Mouse (Mus musculus) midbrain, embryonic 12.5 days (tissue): Measurements from ENCODE around the gene Prox1. TPM values are rescaled to one million over a fixed set of nuclear protein-coding genes. Genes with fewer than 3 reads are reported as not detected.

ENCODE experiments used
- ATAC-seq: fragments of 200-750 bp; cut with Nextera tagmentation; 2 replicates; pipeline ENCODE4 v1.8.0; 2017; ENCODE audit warnings: low read depth, moderate TSS enrichment, moderate library complexity; ENCODE audit not compliant: low FRiP score
- H3K27ac ChIP-seq: fragments of 300-500 bp; sonication (generic); replicated peaks from 2 replicates; pipeline ENCODE4 v1.5.1; 2016; ENCODE audit warnings: mild to moderate bottlenecking
- H3K27me3 ChIP-seq: fragments of 300-500 bp; sonication (generic); 2 replicates; pipeline ENCODE4 v1.6.1; 2016; ENCODE audit warnings: mild to moderate bottlenecking
- H3K36me3 ChIP-seq: fragments of 300-500 bp; sonication (generic); 2 replicates; pipeline ENCODE4 v1.6.1; 2016
- H3K4me1 ChIP-seq: fragments of 300-500 bp; sonication (generic); 2 replicates; pipeline ENCODE4 v1.6.1; 2016
- H3K4me2 ChIP-seq: fragments of 300-500 bp; sonication (generic); replicated peaks from 2 replicates; pipeline ENCODE4 v1.6.1; 2016; ENCODE audit warnings: mild to moderate bottlenecking, moderate library complexity
- H3K4me3 ChIP-seq: fragments of 300-500 bp; sonication (generic); 2 replicates; pipeline ENCODE4 v1.5.1; 2016; ENCODE audit warnings: mild to moderate bottlenecking
- H3K9ac ChIP-seq: fragments of 300-500 bp; sonication (generic); replicated peaks from 2 replicates; pipeline ENCODE4 v1.6.1; 2016; ENCODE audit warnings: mild to moderate bottlenecking, moderate library complexity
- H3K9me3 ChIP-seq: fragments of 300-500 bp; sonication (generic); 2 replicates; pipeline ENCODE4 v1.6.1; 2016; ENCODE audit warnings: mild to moderate bottlenecking
- WGBS: fragments of 180-500 bp; shearing (Covaris S2); methylation state at CpG from one replicate; pipeline ENCODE4 v1.1.7; 2016; 5-methylcytosine and 5-hydroxymethylcytosine counted together
- polyA plus RNA-seq: library from polyadenylated mRNA; unstranded; fragments of >200 nt; fragmentation: Nextera tagmentation; extraction: Ambion mirVana; gene quantifications from 2 replicates; pipeline ENCODE4 v1.2.1, GENCODE M21; 2016

The Prox1 gene
- polyA plus RNA-seq, 1 experiment from 2014 or later = 10.5 TPM

DNA sequence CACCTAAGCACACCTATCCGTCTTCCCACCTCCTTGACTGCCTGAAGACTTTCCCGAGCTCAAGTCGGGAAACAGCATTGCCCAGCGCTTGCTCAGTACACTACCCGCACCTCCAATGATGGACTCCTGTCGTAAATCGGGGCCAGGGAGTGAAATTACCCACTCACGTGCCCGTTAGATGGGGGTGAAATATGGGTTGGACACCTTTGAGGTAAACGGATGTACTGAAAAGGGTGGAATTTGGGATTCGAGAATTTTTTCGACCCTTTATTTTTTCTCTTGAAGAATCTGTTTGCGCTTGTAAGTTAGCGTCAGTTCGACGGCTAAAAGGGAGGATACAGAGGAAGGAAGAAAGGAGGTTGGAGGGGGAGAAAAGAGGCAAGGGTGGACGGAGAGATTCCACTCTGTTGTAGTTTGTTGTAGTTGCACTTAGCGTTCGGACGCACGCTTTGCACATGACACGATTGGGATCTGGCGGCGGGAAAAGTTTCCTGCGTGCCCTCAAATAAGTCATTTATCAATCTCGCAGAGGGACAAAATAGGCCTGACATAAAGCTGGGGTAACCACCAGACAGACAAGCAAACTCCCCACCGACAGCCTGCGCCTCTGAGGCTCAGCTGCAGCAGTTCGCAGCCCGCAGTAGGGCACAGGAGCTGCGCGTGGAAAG is 1.9 kb upstream of the Prox1 start:
- Histone ChIP-seq H3K4me2 (peak overlapping the region; percentile 86), H3K9ac (no peak overlapping the region), H3K27ac (no peak overlapping the region), H3K36me3 (no peaks in the 10 kb centered on the region), H3K9me3 (no peaks in the 10 kb centered on the region), H3K4me1 (peaks cover 63% of the 10 kb centered on the region), H3K27me3 (peaks cover 59% of the 10 kb centered on the region), H3K4me3 (peak overlapping the region; percentile 71)
- no peak for ATAC-seq
- WGBS = under 1% methylated on average over 32 of the region's 32 CpGs

DNA sequence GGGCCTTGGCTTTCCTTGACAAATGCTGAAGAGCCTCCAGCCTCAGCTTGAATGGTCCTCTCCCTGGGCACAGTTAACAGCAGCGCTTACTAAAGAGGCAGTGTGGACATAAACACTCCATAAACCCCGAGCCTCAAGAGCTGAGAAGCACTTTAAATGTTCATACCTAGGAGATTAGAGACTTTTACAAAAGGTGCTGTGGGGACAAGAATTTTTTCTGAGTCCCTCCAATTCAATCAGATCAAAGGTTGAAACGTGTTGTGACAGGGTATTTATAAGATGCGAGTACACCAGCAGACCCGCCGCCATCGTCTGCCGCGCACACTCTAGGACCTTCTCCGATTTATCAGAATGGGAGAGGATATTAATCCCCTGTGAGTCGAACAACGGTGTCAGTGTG is 1.2 kb upstream of the Prox1 start:
- Histone ChIP-seq H3K27me3 (peaks cover 53% of the 10 kb centered on the region), H3K4me3 (peak overlapping the region; percentile 71)
- under 1% methylated on average over 12 of the region's 12 CpGs for WGBS

DNA sequence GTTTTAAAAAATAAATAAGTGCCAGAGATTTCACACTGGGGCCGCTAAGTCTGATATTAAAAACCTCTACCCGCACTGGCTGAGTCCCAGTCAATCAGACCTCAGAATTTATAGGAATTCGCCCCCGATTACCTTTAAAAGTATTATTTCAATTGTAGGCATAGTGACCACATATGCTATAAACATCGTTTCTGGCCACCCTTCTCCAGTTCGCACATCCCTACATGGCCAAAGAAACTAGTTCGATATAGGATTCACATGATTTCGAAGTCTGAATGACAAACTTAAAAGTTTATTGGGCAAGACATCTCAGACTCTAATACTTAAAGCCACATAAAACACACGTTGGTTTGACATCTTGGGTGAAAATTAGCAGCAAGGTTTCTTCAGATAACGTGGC is 827 bp upstream of the Prox1 start:
- H3K4me2 ChIP-seq = peak overlapping the region; percentile 86
- H3K4me3 ChIP-seq = peak overlapping the region; percentile 71
- no peaks in the 10 kb centered on the region for H3K9me3 ChIP-seq
- H3K4me1 ChIP-seq = peaks cover 64% of the 10 kb centered on the region
- 3% methylated on average over 10 of the region's 10 CpGs for WGBS
- H3K9ac ChIP-seq = no peak overlapping the region
- H3K36me3 ChIP-seq = no peaks in the 10 kb centered on the region
- H3K27ac ChIP-seq = no peak overlapping the region
- no peak for ATAC-seq
- peaks cover 51% of the 10 kb centered on the region for H3K27me3 ChIP-seq

More for the DNA sequence above, 1.2 kb upstream of the Prox1 start:
- no peak overlapping the region for H3K9ac ChIP-seq
- no peaks in the 10 kb centered on the region for H3K36me3 ChIP-seq
- H3K4me2 ChIP-seq = peak overlapping the region; percentile 86
- ATAC-seq = no peak
- no peaks in the 10 kb centered on the region for H3K9me3 ChIP-seq
- peaks cover 64% of the 10 kb centered on the region for H3K4me1 ChIP-seq
- no peak overlapping the region for H3K27ac ChIP-seq

DNA sequence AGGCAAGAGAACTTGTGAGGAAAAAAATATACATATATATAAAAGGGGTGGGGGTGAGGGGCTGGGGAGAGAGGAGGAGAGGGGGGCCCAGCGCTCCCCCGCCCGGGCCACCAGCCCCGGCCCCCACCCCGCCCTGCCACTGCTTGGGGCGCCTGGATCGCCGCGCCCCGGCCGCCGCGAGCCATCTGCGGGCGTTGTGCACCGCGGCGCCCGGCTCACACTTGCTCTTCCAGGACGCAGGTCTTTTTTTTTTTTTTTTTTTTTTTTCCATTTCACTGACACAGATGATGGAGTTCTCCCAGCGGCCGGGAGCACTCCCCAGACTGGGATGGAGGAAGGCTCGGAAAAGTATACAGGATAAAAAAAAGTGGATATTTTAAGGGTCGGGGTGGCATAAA is 304 bp upstream of the Prox1 start:
- peaks cover 64% of the 10 kb centered on the region for H3K4me1 ChIP-seq

DNA sequence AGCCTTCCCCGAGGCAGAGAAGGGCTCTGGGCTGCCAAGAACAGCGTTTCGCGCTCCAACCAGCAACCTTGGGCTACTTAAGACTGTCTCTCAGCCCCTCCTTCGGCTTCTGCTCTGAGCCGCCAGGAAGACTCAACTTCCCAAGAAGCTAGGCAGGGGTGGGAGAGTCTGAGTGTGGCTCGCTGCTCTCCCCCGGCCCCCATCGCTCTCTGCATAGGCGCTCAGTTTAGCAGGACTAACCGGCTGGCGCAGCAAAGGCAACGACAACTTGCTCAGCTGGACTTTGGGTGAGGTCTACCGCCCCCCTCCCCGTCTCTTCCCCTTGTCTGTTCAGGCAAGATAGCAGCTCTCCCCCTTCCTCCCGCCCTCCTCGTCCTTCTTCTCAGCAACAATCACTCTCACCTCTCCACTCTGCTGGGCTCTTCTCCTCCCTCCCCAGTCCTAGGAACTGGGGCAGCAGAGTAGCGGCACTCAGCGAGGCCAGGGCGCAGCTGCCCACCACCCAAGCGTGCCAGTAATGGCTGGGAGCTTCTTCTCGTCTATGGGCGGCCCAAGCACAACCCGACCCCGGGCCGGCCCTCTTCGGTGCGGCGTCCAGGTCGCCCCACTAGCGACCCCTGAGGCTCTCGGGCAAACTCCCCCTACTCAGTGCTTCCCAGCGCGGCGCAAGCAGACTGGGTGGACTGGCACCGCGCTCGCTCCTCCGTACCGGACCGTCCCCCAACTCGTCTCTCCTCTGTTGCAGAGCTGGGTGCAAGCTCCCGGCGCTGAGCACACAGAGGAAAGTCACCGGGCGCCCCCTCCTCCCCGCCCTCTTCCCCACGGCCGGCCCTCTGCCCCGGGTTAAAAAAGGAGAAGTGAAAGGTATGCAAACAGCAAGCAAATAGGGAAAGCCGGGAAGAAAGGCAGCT is 1.5 kb downstream of the Prox1 start:
- Histone ChIP-seq H3K9ac (peak overlapping the region; percentile 83), H3K9me3 (no peaks in the 10 kb centered on the region), H3K36me3 (no peaks in the 10 kb centered on the region), H3K27ac (peak overlapping the region; percentile 93), H3K4me2 (peak overlapping the region; percentile 86), H3K4me3 (peak overlapping the region; percentile 71), H3K4me1 (peaks cover 50% of the 10 kb centered on the region), H3K27me3 (peaks cover 28% of the 10 kb centered on the region)
- peak; percentile 23 for ATAC-seq
- WGBS = under 1% methylated on average over 50 of the region's 51 CpGs

More for the DNA sequence above, 304 bp upstream of the Prox1 start:
- Histone ChIP-seq H3K4me2 (peak overlapping the region; percentile 86), H3K27me3 (peaks cover 46% of the 10 kb centered on the region), H3K9me3 (no peaks in the 10 kb centered on the region), H3K4me3 (peak overlapping the region; percentile 71), H3K36me3 (no peaks in the 10 kb centered on the region), H3K9ac (peak overlapping the region; percentile 83), H3K27ac (peak overlapping the region; percentile 93)
- 1% methylated on average over 21 of the region's 24 CpGs for WGBS
- peak; percentile 60 for ATAC-seq

DNA sequence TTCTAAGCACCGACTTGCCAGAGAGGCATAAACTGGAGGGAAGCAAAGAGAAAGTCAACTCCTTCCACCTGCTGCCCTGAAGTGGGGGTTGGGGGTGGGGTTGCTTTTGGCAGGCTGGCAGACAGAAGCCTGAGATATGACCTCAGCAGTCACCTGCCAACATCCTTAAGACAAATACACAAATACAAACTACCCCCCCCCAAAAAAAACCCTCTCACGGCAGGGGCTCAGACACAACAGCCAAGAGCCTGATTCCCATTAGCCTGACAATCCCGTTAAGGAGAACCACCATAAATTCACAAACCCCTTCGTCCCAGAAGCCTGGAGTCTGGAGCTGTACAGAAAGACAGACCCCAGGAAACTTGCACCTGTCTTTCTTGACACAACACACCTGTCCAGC is 2.4 kb downstream of the Prox1 start:
- H3K4me1 ChIP-seq = peaks cover 43% of the 10 kb centered on the region
- 3% methylated on average over 4 of the region's 4 CpGs for WGBS
- peak overlapping the region; percentile 83; the same call in 1 of the 2 replicates for H3K9ac ChIP-seq
- ATAC-seq = no peak
- H3K9me3 ChIP-seq = no peaks in the 10 kb centered on the region
- H3K27me3 ChIP-seq = peaks cover 20% of the 10 kb centered on the region
- no peak overlapping the region for H3K27ac ChIP-seq
- peak overlapping the region; percentile 86 for H3K4me2 ChIP-seq
- H3K36me3 ChIP-seq = no peaks in the 10 kb centered on the region
- peak overlapping the region; percentile 71 for H3K4me3 ChIP-seq

DNA sequence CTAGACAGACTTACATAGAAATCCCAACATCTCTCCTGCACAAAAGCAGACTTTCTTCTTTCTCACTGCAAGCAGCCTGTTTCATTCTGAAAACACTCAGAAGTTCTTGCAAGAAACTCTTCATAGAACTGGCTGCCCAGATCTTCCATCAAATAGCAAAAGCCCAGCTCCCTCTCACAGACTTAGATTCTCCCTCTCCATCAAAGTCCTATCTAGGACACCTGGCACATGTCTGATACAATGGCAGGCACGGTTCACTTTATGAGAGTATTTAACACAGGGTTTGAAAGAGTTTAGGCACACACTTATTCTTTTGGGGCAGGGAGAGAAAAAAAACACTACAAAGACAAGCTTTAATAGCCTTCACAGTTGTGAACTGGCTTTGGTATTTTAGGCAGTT is 2.9 kb downstream of the Prox1 start:
- ATAC-seq = no peak
- H3K27ac ChIP-seq = no peak overlapping the region

DNA sequence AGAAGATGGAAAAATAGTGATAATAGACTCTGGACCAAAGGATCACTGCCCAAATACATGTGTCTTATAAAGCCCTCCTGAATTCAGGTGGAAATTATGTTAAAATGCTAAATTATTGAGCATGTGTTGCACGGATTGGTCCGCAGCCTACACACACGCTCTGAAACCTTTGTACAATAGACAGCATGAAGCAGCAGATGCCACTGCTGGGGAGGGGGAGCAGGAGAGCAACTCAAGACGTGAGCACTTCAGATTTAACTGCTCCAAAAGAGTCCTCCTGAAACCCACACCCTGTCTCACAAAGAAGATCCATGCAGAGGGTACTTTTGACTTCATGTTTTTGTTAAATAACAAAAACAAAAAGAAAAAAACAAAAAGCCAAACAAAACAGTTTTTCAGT is 5.0 kb downstream of the Prox1 start:
- H3K36me3 ChIP-seq = peaks cover 10% of the 10 kb centered on the region
- H3K27ac ChIP-seq = no peak overlapping the region
- 13% methylated on average over 4 of the region's 4 CpGs for WGBS
- 0 out of 2 replicates have a peak overlapping the region, but pooled peaks have one; percentile 7 for H3K4me2 ChIP-seq
- no peak overlapping the region for H3K9ac ChIP-seq
- H3K27me3 ChIP-seq = peaks cover 13% of the 10 kb centered on the region
- H3K4me1 ChIP-seq = peaks cover 25% of the 10 kb centered on the region
- no peak overlapping the region for H3K4me3 ChIP-seq
- no peak for ATAC-seq
- no peaks in the 10 kb centered on the region for H3K9me3 ChIP-seq

More for the DNA sequence above, 2.9 kb downstream of the Prox1 start:
- H3K36me3 ChIP-seq = no peaks in the 10 kb centered on the region
- H3K9ac ChIP-seq = no peak overlapping the region
- H3K4me3 ChIP-seq = peak overlapping the region; percentile 71
- no peaks in the 10 kb centered on the region for H3K9me3 ChIP-seq
- H3K27me3 ChIP-seq = peaks cover 15% of the 10 kb centered on the region
- peaks cover 37% of the 10 kb centered on the region for H3K4me1 ChIP-seq
- peak overlapping the region; percentile 86 for H3K4me2 ChIP-seq
- WGBS = 10% methylated on average over 1 of the region's 1 CpGs

DNA sequence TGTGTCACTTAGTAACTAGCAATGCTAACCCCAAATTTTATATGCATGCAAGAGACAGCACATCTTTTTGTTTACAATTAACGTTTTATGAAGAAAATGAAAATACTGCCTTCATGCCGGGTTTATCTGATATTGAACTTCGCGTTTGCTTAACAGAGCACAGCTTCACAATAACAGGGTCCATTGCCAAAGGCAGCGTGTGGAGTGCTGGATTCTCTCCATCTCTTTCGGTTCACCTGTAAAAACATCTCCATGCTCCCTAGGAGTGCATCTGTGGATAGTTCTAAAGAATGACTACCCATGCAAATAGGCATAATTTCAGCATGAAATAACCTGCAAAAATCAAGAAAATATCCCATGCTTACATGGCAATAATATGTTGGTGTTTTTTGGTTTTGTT is 7.0 kb downstream of the Prox1 start:
- 84% methylated on average over 6 of the region's 6 CpGs for WGBS
- Histone ChIP-seq H3K4me3 (no peak overlapping the region), H3K36me3 (peaks cover 15% of the 10 kb centered on the region), H3K9me3 (no peaks in the 10 kb centered on the region), H3K9ac (no peak overlapping the region), H3K4me2 (no peak overlapping the region), H3K27ac (no peak overlapping the region), H3K27me3 (peaks cover 14% of the 10 kb centered on the region), H3K4me1 (peaks cover 28% of the 10 kb centered on the region)
- ATAC-seq = no peak

DNA sequence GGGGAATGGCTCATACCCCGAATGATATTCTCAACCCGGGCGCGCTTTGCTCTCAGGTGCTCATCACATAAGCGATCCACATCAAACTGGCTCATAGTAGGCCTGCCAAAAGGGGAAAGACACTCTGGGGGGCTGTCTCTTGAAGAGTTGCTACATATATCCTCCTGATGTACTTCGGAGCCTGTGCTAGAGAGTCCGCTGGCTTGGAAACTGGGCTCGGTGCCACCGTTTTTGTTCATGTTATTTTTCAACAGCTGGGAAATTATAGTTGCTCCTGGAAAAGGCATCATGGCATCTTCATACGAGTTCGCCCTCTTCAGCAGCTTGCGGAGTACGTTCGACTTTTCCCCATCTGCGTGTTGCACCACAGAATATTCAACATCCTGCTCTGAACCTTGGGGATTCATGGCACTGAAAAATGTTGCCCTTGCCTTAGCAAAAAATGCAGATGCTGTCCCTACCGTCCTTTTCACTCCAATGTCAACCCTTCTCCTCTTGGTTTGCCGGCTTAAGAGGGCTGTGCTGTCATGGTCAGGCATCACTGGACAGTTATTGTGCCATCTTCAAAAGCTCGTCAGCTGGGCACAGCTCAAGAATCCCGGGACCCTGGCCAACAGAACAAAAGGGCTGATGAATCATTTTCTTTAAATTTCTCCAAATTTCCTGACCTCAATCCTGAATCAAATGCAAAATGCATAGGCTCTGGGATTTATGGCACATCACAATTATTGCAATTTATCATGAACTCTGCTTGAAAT is 8.6 kb downstream of the Prox1 start:
- no peak overlapping the region for H3K4me2 ChIP-seq
- no peak overlapping the region for H3K9ac ChIP-seq
- no peak for ATAC-seq
- H3K4me3 ChIP-seq = no peak overlapping the region
- no peaks in the 10 kb centered on the region for H3K9me3 ChIP-seq
- peaks cover 17% of the 10 kb centered on the region for H3K4me1 ChIP-seq
- WGBS = 74% methylated on average over 19 of the region's 19 CpGs
- H3K27me3 ChIP-seq = peaks cover 14% of the 10 kb centered on the region
- 0 out of 2 replicates have a peak overlapping the region, but pooled peaks have one; percentile 20 for H3K27ac ChIP-seq
- peaks cover 15% of the 10 kb centered on the region for H3K36me3 ChIP-seq

DNA sequence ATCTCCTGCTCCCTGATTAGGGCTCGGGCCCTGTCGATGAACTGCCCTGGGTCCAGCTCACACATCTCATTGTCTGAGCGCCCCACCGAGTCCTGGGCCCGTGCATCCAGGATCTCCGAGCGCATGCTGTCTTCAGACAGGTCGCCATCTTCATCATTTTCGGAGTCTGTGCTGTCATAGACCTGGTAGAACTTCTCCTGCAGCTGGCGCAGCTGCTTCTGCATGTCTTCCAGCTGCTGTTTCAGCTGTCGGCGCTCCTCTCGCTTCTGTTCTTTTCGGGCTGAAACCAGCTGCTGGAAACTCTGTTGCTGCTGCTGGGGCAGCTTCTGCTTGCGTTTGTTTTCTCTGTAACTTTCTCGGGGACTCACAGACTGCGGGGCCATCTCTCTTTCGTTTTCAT is 9.2 kb downstream of the Prox1 start:
- WGBS = 80% methylated on average over 18 of the region's 18 CpGs
- no peak overlapping the region for H3K4me3 ChIP-seq
- peaks cover 18% of the 10 kb centered on the region for H3K4me1 ChIP-seq
- H3K27me3 ChIP-seq = peaks cover 14% of the 10 kb centered on the region
- ATAC-seq = no peak
- no peak overlapping the region for H3K9ac ChIP-seq
- no peaks in the 10 kb centered on the region for H3K9me3 ChIP-seq
- H3K4me2 ChIP-seq = no peak overlapping the region
- H3K27ac ChIP-seq = no peak overlapping the region
- peaks cover 15% of the 10 kb centered on the region for H3K36me3 ChIP-seq
